Mouse (Mus musculus) kidney, adult 9 months (tissue): ENCODE measurements around the gene Chmp4b.

Source experiments
- DNase-seq: peaks from one replicate; pipeline ENCODE4 v3.0.0; 2022

Chmp4b gene

DNA sequence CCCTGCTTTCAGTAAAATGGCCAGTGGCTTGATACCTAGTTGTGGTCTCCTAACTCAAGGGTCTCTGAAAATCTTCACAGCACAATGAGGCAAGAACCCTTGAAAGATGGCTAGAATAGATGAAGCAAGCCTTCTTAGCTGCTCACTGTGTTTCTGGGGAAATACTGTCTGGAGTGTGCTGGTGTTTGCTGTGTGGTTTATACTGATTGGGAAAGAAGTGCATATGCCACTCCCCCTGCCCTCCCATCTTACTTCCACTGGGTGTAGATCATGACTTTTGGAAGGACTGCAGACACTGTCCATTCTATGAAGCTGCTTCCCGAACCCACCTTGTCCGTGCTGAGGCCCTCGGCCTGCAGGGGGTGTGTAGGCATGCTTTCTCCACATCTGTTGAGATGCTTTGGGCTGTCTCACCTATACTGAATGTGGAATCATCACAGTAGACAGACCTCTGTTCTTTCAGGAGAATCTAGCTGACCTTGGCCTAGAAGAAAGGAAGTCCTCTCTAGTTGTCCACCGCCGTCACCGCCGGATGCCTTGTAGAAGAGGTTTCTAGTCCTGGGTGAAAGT, 33.5 kb downstream of the Chmp4b start:
- no peak for DNase-seq

DNA sequence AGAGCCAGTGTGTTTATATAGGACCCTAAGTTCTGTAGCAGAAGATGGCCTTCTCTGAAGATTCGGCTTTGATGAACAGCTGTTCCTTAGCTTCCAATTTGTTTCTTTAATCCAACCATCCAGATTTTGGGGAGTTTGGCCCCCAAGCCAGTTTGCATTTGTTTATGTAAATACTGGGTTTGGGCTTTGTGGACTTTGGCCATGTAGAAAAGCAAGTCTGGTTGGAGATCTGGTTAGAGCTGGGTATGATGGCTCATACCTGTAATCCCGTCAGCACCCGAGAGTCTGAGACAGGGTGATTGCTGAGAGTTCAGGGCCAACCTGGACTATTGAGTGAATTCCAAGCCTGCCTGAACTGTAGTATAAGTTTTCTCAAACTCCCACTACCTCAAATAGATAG, 34.3 kb downstream of the Chmp4b start:
- DNase-seq: no peak

DNA sequence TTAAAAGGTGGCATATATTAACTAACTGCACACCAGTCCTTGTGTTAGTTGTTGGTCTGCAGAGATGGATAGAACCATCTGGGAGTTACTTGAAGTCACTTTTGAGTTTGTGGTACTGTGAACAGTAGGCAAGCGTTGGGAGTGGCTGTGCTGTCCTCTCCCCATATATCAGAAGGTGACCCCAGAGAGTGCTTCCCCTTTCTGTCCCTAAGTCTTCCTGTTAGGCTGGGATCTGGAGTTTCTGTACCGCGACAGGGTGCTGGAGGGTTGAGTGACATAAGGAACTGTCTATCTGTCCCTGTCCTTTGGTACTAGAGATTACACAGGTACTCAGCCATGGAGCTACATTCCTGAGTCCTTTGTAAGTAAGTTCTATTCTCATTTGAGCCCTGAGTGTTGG, 35.3 kb downstream of the Chmp4b start:
- DNase-seq: no peak

DNA sequence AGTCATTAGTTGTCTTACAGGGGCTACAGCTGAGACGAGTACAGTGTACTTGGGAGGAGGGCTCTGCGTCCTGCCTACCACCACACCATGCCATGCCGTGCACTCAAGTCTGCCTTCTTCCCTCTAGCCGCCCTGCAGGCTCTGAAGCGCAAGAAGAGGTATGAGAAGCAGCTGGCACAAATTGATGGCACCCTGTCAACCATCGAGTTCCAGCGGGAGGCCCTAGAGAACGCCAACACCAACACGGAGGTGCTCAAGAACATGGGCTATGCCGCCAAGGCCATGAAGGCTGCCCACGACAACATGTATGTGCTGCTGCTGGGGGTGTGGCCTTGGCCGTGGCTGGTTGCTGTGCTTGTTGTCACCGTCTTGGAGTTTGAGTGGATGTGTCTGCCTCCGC, 37.9 kb downstream of the Chmp4b start:
- DNase-seq: no peak

DNA sequence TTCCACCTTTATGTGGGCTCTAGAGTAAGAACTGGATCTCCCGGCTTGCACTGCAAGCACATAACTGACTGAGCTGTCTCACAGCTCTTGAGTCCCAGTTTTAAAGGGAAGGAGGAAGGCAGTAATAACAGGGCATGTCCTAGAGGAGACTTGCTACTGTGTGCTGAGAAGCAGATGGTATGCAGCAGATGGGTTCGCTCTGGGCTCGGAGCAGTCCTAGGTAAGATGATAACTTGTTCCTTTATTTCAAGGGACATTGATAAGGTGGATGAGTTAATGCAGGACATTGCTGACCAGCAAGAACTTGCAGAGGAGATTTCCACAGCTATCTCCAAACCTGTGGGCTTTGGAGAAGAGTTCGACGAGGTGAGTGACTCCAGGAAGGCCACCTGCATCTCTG, 39.5 kb downstream of the Chmp4b start:
- DNase-seq: no peak

DNA sequence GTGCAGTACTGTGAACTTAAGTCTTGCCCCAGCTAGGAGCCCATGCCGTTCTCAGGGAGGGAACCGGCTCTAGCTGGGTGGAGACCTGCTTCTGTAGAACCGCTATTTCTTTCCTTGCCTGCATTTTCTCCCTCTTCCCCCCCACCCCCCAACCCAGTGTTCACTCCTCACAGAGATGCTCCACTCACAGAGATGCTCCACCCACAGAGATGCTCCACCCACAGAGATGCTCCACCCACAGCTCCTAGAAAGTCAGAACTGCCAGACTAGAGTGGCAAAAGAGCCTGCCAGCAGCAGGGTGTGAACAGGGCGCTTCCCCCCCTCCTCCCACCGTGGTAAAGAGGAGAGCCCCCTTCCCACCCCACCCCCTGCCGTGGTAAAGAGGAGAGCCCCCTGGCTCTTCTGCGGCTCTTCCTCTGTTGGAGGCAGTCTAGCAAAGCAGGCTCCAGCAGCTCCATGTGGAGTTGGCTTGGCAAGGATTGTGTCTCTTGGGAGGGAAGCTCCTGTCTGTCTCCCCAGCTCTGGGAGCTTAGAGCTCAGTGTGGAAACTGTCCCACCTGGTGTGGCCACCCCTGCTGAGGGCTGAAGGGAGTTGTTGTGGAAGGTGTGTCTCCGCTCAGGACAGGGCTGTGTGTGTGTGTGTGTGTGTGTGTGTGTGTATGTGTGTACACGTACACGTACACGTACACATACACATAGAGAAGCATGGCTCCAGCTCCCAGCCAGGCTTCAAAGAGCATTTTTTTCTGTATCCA, 41.9 kb downstream of the Chmp4b start:
- DNase-seq: no peak

DNA sequence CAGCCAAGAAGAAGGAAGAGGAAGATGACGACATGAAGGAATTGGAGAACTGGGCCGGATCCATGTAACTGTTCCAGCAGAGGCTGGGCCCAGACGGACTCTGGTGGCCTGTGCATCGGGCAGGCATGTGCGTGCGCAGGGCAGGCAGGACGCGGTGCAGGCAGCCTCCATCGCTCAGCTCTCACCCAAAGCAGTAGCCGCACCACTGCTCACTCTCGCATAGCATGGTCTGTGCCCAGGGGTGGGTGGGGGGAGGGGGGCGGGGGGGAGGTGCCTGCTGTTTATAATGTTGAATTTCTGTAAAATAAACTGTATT, 42.4 kb downstream of the Chmp4b start:
- DNase-seq: no peak

DNA sequence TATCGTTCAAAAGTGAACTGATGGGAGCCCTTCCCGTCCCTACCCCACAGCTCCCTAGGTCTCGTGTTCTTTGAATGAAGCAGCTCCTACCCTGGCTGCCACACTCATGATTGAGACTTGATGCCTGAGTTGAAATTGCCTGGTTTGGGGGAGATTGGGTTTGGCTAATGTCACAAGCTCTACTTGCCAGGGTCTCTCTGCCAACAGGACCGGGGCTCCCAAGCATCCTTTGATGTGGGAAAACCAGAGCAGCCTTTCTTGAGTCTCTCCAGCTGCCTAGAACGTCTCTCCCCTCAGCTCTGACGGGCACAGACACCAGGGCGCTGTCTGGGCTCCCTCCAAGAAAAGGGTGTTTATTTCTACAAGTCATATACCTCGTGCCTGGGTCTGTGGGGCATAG, 44.2 kb downstream of the Chmp4b start:
- no peak for DNase-seq

DNA sequence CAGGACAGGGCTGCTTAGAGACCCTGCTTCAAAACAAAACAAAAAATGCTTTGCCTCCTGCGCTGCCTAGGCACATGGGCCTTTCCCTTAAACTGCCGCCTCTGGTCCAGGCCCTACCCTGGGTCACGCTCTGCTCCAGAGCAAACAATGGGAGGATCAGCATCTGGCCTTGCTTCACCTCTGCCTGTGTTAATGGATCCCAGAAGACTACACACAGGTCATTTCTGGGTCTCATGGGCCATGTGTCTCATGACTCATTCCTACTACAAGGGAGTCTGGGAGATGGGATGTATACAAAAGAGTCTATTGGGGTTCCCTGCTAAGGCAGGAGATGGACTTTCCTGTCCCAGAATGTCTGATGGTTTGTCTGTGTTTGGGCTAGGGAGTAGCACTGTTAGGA, 45.2 kb downstream of the Chmp4b start:
- DNase-seq: no peak

DNA sequence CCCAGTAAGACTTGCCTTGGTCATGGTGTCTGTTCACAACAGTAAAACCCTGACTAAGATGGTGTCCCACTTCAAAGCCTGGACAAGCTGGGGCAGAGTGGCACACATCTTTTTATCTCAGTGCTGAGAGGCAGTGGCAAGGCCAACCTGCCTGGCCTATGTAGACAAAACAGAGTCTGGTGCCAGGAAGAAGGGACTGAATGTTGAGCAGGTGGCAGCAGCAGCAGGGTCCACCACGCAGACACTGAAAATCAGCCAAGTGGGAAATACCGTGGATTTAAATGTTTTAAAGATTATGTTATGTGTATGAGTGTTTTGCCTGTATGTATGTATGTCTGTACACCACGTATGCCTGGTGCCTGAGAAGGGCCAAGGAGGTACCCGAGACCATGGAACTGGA, 47.9 kb downstream of the Chmp4b start:
- no peak for DNase-seq

DNA sequence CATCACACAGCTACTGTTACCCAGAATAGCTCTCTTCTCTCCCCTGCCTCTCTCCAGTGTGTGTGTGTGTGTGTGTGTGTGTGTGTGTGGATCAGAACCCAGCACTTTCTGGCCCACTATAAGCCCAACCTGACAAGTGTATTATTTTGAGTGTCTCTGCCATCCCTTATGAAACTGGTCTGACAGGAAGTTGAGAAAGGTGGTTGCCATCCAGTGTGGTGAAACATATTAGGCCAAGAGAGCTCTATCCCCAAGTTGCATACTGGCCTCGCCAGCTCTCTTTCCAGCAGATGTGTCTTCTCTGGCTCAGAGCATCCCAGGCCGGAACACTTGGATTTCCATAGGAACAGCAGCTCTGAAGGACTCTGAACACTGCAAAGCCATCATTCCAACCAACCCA, 48.7 kb downstream of the Chmp4b start:
- DNase-seq: no peak

DNA sequence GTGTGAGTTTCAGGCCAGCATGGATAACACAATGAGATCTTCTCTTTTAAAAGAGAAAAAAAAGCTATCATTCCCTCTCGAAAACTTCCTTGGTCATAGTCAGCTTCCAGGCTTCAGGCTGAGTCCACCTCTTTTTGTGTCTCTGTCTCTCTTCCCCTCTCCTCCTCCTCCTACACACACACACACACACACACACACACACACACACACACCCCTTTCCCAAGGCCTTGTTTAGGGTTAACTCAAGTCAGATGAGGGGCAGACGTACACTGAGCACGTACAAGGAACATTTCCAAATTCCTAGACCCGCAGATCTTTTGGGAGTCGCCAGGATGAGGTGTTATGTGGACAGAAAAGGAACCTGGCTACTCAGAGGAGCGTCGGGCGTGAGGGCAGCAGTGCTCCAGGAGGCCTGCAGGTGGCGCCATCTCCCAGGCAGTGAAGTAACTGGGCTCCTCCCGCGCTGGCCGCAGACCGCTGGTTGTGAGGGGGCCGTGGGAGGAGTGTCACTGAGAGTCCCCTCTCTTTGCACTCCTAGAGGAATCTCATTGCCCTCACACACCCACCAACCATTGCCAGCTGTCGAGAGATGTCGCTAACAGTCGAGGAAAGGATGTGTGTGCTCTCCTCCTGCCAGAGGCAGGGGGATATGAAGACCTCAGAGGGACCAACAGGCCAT, 51.3 kb downstream of the Chmp4b start:
- DNase-seq: peak; percentile 38

DNA sequence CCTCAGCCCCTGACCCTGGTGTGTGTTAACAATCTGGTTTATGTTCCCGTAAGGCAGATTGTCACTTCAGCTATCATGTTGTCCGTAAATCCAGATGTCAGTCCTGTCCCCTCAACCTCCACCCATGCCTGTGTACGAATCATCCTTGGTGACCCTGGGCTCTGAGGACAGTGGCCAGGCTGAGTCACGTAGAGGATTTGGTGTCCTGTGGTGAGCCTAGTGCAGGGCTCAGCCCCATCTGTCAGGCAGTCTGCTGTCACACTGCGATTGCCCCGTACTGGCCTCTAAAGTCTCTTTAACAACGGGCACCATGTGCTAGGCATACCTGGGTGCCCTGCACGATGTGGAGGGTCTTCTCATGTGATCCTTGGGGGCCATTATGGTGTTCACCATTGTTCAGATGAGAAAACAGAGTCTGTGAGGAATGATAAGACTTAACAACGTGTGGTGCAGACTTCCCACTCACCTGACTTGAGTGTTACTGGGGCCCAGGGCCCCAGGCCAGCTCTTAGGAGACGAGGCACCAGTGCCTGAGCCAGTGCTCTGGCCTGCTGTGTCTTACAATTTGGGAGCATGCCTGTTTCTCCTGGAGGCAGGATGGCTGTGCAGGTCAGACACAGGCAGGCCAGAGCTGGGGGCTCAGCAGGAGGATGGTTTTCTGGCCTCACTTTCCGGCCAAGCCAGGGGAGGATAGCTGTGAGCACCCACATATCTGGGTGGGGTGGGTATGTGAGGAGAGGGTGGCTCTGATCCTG, 55.2 kb downstream of the Chmp4b start:
- DNase-seq: no peak

DNA sequence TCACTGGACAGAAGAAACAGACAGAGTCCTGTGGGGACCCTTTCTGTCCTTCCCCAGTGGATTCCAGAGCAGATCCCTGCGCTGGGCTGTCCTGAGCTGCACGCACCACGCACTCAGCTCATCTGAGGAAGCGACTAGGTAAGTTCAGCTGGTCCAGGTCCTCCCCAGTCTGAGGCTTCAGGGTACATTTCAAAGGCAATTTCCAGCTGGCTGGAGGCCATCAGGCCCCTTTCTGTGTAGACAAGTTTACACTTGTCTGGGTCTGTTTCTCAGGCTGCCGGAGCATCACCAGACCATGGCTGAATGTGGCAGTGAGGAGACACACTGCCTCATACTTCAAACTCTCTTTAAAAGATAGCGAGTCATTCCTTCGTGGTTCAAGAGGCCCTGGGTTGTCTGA, 55.8 kb downstream of the Chmp4b start:
- no peak for DNase-seq

DNA sequence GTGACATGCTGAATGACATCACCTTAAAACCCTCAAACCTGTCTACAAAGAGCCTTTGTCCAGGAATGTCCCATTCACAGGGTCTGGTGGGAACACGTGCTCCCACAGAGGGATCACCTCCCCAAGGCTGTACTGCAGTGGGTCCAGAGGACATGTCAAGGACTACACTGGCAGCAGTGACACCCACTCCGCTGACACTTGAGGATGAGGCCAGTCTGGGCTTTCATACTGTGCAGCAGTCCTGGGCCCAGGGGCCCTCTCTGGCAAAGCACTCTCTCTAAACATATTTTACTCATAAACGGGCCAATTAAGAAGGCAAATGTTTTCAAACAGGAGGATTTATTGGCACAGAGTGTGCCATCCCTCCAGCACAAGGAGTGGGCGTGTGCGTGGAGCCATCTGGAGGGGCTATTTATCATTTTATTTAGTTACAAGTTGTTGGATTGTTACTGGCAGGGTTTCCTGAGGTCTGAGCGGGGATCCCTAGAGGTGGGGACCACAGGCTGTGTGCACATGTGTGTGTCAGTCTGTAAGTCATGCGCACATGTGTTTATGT, 56.4 kb downstream of the Chmp4b start:
- DNase-seq: no peak

DNA sequence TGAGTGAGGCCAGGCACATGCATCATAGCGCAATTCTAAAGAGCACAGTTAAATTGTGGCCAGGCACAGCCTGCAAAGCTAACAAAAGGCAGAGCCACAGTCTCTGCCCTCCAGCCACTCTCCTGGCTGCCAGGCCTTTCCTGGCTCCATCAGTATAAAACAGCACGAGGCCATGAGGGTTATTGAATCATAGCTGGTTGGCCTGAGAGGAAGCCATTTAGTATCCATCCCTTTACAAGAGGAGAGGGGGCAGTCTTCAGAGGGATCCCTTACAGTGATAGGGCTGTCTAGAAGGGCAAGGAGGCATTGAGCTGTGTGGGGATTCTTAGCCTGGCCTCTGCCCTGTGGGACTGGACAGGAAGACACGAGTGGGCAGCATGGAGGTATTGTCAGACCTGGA, 60.2 kb downstream of the Chmp4b start:
- DNase-seq: no peak

DNA sequence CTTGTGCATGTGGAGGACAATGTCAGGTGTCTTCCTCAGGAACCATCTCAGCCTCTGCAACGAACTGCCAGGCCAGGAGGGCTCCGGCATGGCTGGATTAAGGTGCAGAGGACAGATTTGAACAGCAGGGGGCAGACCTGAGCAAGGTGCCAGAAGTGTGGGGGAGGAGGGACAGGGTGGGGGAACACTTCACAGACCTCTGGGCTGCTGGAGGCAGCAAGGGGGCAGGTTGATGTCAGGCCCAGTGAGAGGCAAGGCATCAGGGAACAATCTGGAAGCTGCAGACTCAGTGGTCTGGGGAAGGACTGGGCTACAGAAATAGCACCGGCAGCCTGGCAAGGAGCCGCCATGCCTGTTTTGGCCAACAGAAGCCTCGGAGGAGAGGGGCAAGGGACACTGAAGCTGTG, 60.8 kb downstream of the Chmp4b start:
- peak; percentile 48 for DNase-seq

DNA sequence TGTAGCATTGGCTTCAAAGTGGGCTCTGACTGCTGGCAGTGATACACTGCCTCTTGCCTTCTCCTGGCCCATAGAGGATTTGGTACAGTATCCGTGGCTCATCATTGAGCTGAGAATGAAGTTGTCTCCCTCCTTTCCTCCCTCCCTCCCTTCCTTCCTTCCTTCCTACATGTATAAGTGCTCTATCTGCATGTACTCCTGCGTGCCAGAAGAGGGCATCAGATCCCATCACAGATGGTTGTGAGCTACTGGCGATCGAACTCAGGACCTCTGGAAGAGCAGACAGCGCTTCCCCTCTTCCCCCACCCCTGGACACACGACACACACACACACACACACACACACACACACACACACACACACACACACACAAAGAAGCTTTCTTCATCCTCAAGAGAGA, 61.6 kb downstream of the Chmp4b start:
- DNase-seq: no peak

DNA sequence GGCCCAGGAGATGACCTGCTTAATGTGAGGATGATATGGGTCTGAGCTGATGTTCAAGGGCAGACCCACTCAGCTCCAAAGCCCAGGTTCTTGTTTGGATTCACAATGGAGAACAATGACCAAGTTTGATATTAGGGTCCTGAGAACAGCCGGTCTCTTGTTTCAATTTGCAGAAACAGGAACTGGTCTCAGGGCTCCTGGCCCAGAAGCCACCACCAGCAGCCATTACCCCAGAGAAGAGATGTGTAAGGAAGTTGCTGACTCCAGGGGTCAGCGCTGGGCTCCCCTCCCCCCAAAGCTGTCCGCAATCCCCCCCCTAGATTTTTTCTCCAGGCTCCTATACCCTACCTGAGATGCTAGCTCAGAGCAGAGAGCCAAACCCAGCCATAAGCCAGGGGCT, 62.5 kb downstream of the Chmp4b start:
- DNase-seq: no peak

DNA sequence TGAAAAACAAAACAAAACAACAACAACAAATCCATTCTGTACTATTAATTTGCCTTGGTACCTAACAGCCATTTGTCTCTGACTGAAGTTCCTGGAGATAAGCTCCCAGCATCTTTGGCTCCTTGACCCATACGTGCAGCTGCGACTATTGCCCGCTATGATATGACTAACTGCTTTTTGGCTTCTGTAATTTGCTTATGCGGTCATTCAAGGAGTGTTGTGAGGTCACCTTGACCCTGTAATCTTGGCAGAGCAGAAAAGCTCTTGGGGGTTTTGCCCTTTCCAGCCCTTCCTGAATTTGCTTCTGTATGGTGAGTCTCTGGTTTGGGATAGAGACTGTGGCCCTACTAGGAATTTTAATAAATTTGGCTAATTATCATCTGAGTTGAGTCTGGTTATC, 65.1 kb downstream of the Chmp4b start:
- no peak for DNase-seq

DNA sequence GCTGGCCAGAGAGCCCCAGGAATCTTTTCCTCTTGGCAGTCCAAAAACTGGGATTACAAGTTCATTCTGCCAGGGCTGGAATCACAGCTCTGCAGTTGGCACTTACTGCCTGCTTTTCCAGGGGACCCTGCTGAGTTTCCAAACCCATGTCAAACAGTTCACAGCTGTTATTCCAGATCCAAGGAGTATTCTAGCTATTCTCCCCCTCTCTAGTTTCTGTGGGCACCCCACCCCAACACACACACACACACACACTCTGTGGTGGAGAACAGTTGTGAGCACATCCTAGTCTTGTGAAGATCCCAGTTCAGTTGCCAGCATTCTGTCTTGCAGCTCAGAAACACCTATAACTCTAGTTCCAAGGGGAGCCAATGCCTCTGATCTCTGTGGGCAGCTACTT, 65.6 kb downstream of the Chmp4b start:
- DNase-seq: no peak

DNA sequence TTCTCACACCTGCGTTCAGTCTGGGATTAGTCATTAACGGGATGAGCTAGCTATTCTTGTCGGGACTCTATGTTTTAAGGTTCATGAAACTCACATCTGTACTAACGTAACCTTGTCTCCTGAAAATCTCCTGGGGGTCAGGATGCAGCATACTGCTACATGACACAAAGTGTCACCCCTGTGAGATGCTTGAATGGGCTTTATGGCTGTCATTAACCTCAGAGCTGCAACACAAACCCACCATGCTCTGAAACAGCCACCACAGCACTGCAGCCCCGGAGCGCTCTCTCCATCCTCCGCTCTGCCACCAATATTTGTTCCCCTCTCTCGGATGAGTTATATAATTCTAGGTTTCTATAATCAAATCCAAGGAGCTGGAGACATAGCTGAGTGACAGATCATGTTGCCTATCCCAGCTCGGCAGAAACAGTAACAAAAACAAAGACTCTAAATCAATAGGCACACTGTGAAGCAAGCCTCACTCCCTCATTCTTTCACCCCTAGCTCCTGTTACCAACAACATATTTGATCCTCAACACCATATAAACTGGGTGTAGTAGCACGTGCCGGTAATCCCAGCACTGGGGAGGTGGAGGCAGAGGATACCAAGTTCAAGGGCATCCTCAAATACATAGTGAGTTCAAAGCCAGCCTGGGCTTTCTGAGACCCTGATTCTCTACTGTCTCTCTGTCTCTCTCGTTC, 67.5 kb downstream of the Chmp4b start:
- DNase-seq: no peak

DNA sequence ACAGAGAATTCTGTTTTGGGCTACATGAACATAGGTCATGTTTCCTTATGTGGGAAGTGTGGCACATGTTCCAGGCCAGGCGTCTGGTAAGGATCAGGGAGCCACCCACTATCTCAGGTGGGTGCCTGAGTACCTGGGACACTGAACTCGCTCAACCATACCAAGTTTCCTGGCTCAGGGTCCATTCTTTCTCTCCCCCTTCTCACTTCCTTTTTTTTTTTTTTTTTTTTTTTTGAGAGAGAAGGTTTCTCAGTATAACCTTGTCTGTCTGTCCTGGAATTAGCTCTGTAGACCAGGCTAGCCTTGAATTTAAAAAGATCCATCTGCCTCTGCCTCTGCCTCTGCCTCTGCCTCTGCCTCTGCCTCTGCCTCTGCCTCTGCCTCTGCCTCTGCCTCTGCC, 68.8 kb downstream of the Chmp4b start:
- DNase-seq: no peak
